ENCODE assay signal across 8 mouse cellular contexts in genomic region chr2:50971131-50971825, GRCm38 (mm10).
DNase-seq lines count a peak whose midpoint lies in the region; ATAC-seq lines count a peak whose summit lies in the region.

No protein-coding gene starts in this region.

- no peak overlapping the region for H3K9ac ChIP-seq in lung, embryonic 15.5 days
- H3K9ac ChIP-seq in hindbrain, embryonic 15.5 days = peak overlapping the region; percentile 31
- H3K9ac ChIP-seq in limb, embryonic 12.5 days (replicated peaks) = peak overlapping the region; percentile 37; the same call in 1 of the 2 replicates

- peak overlapping the region; percentile 57 for H3K27ac ChIP-seq in lung, embryonic 15.5 days
- H3K27ac ChIP-seq in forebrain, embryonic 10.5 days = peak overlapping the region; percentile 87
- peak overlapping the region; percentile 80 for H3K27ac ChIP-seq in hindbrain, embryonic 15.5 days (replicated peaks)
- peak overlapping the region; percentile 87 for H3K27ac ChIP-seq in limb, embryonic 12.5 days

- no peak for DNase-seq in lung, postnatal 36 days
- DNase-seq in forebrain, embryonic 10.5 days (ENCODE audit: extremely low spot score, low spot score) = peak; percentile 87
- DNase-seq in right cerebral cortex, postnatal 10 days (ENCODE audit: low spot score in 2 of 2) = peak; percentile 68 to 76
- no peak for DNase-seq in urinary bladder, postnatal 25 days (ENCODE audit: low spot score)

- peak; percentile 81; the same call in 1 of the 2 replicates for ATAC-seq in lung, embryonic 15.5 days (ENCODE audit: borderline replicate concordance, extremely low read depth, low FRiP score, low TSS enrichment)
- peak; percentile 93 for ATAC-seq in hindbrain, embryonic 15.5 days (ENCODE audit: low FRiP score, low read depth)
- peak; percentile 81 for ATAC-seq in limb, embryonic 12.5 days (ENCODE audit: insufficient number of reproducible peaks, insufficient read depth, low FRiP score, low TSS enrichment, low read depth)
- no peak for ATAC-seq in granulocyte monocyte progenitor cell, adult 5-6 weeks (replicated peaks; ENCODE audit: poor library complexity, severe bottlenecking)

- H3K4me2 ChIP-seq in lung, embryonic 15.5 days = peak overlapping the region; percentile 26
- H3K4me2 ChIP-seq in hindbrain, embryonic 15.5 days = peak overlapping the region; percentile 44
- H3K4me2 ChIP-seq in limb, embryonic 12.5 days = peak overlapping the region; percentile 50

- no peaks in the 10 kb centered on the region for H3K27me3 ChIP-seq in lung, embryonic 15.5 days
- H3K27me3 ChIP-seq in forebrain, embryonic 10.5 days (ENCODE audit: poor library complexity, severe bottlenecking) = no peaks in the 10 kb centered on the region
- H3K27me3 ChIP-seq in hindbrain, embryonic 15.5 days = no peaks in the 10 kb centered on the region
- H3K27me3 ChIP-seq in limb, embryonic 12.5 days = no peaks in the 10 kb centered on the region

- no peak overlapping the region for H3K4me3 ChIP-seq in lung, embryonic 15.5 days
- peak overlapping the region; percentile 27 for H3K4me3 ChIP-seq in forebrain, embryonic 10.5 days
- H3K4me3 ChIP-seq in hindbrain, embryonic 15.5 days = no peak overlapping the region
- H3K4me3 ChIP-seq in limb, embryonic 12.5 days (replicated peaks) = peak overlapping the region; percentile 19; the same call in 1 of the 2 replicates

- no peaks in the 10 kb centered on the region for H3K36me3 ChIP-seq in lung, embryonic 15.5 days
- H3K36me3 ChIP-seq in forebrain, embryonic 10.5 days (replicated peaks) = no peaks in the 10 kb centered on the region
- H3K36me3 ChIP-seq in hindbrain, embryonic 15.5 days = no peaks in the 10 kb centered on the region
- H3K36me3 ChIP-seq in limb, embryonic 12.5 days = no peaks in the 10 kb centered on the region

- WGBS in lung, embryonic 15.5 days = 16% methylated on average over 14 of the region's 14 CpGs
- 3% methylated on average over 14 of the region's 14 CpGs for WGBS in forebrain, embryonic 10.5 days
- 4% methylated on average over 14 of the region's 14 CpGs for WGBS in hindbrain, embryonic 15.5 days
- WGBS in limb, embryonic 12.5 days = 6% methylated on average over 14 of the region's 14 CpGs

- peaks cover 12% of the 10 kb centered on the region for H3K4me1 ChIP-seq in lung, embryonic 15.5 days
- H3K4me1 ChIP-seq in forebrain, embryonic 10.5 days = peaks cover 66% of the 10 kb centered on the region
- peaks cover 32% of the 10 kb centered on the region for H3K4me1 ChIP-seq in hindbrain, embryonic 15.5 days (replicated peaks)
- peaks cover 15% of the 10 kb centered on the region for H3K4me1 ChIP-seq in limb, embryonic 12.5 days (replicated peaks)

- no peaks in the 10 kb centered on the region for H3K9me3 ChIP-seq in lung, embryonic 15.5 days
- H3K9me3 ChIP-seq in forebrain, embryonic 10.5 days = peaks cover 5% of the 10 kb centered on the region
- no peaks in the 10 kb centered on the region for H3K9me3 ChIP-seq in hindbrain, embryonic 15.5 days
- peaks cover 5% of the 10 kb centered on the region; the same call in 1 of the 2 replicates for H3K9me3 ChIP-seq in limb, embryonic 12.5 days

Comparison
In these comparisons a context has a peak if more than half of its experiments do, and no peak if none do; other contexts are left out.
1. H3K4me3 ChIP-seq: peak in forebrain, embryonic 10.5 days (single experiment) and limb, embryonic 12.5 days (single experiment); none in lung, embryonic 15.5 days (single experiment) and hindbrain, embryonic 15.5 days (single experiment).
2. DNase-seq: peak in forebrain, embryonic 10.5 days (single experiment) and right cerebral cortex, postnatal 10 days (2 of 2); none in lung, postnatal 36 days (single experiment) and urinary bladder, postnatal 25 days (single experiment).
3. Peak in every context shown above with its lines, with median percentiles within 50 percentile points of each other: H3K27ac ChIP-seq and H3K4me2 ChIP-seq.